Mouse (Mus musculus): ENCODE measurements around the gene Acod1.

DNA sequence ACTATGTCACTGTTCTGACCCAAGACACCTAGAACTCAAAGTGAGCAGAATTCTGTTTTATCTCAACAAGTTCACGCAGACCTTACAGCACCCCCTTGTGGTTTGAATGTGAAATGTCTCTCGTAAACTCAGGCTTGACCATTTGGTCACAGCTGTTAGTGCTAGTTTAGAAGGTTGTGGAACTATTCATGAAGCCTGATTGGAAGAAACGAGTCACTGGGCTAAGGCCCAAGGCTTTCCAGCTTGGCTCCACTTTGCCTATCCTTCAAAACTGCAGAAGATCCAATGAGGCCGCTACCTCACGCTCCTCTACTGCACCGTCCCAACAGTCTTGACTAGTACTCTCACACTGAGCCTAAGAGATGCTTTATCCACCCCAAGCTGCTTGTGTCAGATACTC is 41.8 kb downstream of the Acod1 start:
- no peak for TF ChIP-seq CTCF (IDR thresholded peaks at IDR 0.05; ENCODE audit: low read depth, low read length)
- TF ChIP-seq POLR2A (IDR thresholded peaks at IDR 0.05; ENCODE audit: borderline replicate concordance, low read depth, low read length) = no peak

All from bone marrow macrophage, adult 2 months (primary cell).